Mouse (Mus musculus): Measurements from ENCODE around the gene Fkbp11. TPM values are rescaled to one million over a fixed set of nuclear protein-coding genes. Genes with fewer than 3 reads are reported as not detected.

Fkbp11 gene
- not detected for polyA plus RNA-seq (2014; fragmentation: Illumina TruSeq; extraction: RNeasy Lipid Tissue Mini Kit (QIAGEN cat#74804); ENCODE audit: low read depth, low replicate concordance)

GRCm38 (mm10) chr15:98727443-98728321 is at the start of gene Fkbp11:
Gene Fkbp11 (minus strand): TSS chr15:98728198.

DNA sequence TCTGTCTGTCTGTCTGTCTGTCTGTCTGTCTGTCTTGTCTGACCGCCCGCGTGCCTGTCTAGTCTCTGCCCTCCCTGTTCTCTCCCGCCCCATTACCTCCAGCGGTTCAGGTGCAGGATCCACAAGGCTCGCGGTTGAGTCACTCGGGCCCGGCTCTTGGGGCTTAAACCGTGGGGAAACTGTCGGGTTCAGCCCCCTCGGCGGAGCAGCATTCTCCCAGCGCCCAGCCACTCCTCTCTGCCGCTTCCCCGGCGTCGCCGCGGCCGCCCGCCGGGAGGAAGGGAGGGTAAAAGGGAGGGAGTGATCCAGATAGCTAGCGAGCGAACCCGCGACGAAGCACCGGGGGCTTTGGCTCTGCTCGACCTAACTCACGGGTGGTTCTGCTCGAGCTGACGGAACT is 49.8 kb upstream of the Fkbp11 start, which contains the start of gene Wnt10b:
Wnt10b (minus strand) TSS at position 389 of the 400 bp plus-strand sequence.

GRCm38 (mm10) chr15:98762670-98763529 is 34.9 kb upstream of the Fkbp11 start, which contains the start of gene Arf3:
Gene Arf3 (minus strand): TSS chr15:98763214.

GRCm38 (mm10) chr15:98707766-98708372 is 20.1 kb downstream of the Fkbp11 start, which contains the start of gene Ccdc65:
Gene Ccdc65 (plus strand): TSS chr15:98708207.

DNA sequence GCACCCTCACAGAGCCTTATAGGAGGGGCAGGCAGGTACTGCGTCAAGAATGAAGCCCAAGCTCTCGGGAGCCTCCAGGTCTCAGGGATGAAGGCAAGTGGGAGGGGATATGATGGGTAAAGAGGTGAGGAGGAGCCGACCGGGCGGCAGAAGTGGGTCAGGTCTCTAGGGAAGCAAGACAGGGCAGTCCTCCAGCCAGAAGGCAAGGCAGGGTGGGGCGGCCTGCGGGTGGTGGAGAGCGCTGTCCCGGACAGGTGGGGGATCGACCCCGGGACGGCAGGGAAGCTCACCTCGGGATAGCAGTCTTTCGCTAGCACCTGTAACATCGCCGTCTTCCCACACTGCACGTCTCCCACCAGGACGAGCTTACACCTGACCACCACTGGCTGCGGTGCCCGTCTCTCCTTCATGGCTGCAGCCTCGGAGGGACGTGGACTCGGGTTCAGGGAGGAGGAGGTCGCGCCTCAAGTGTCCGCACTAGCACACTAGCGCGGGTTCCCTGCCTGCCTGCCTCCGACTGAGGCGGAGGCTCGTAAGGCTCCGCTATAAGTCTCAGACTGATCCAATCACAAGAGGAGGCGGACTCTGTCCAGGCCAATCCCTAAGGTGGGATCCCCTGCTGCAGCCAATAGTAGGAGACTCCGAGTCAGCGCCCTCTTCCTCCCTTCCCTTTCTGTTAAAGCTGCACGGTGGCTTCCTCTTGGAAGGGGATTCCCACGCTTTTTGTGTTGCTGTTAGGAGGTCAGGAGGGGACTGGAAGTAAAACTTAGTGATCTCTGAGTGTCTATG is 50.9 kb downstream of the Fkbp11 start, which contains the start of gene Rnd1:
Rnd1 (minus strand) TSS at position 522 of the 789 bp plus-strand sequence.

Other genes with a start within 250 kb of the Fkbp11 start
- not detected for gene Lalba, start 245.5 kb downstream of the Fkbp11 start, polyA plus RNA-seq (2014; fragmentation: Illumina TruSeq; extraction: RNeasy Lipid Tissue Mini Kit (QIAGEN cat#74804); ENCODE audit: low read depth, low replicate concordance)
- gene Olfr279, start 235.8 kb downstream of the Fkbp11 start, polyA plus RNA-seq (2014; fragmentation: Illumina TruSeq; extraction: RNeasy Lipid Tissue Mini Kit (QIAGEN cat#74804); ENCODE audit: low read depth, low replicate concordance): not detected
- 76.7 TPM for gene Kansl2, start 193.9 kb downstream of the Fkbp11 start, polyA plus RNA-seq (2014; fragmentation: Illumina TruSeq; extraction: RNeasy Lipid Tissue Mini Kit (QIAGEN cat#74804); ENCODE audit: low read depth, low replicate concordance)
- gene Ccnt1, start 157.3 kb downstream of the Fkbp11 start, polyA plus RNA-seq (2014; fragmentation: Illumina TruSeq; extraction: RNeasy Lipid Tissue Mini Kit (QIAGEN cat#74804); ENCODE audit: low read depth, low replicate concordance): 88.9 TPM
- gene 4930415O20Rik, start 157.2 kb downstream of the Fkbp11 start, polyA plus RNA-seq (2014; fragmentation: Illumina TruSeq; extraction: RNeasy Lipid Tissue Mini Kit (QIAGEN cat#74804); ENCODE audit: low read depth, low replicate concordance): not detected
- 3.9 TPM for gene Adcy6, start 118.1 kb downstream of the Fkbp11 start, polyA plus RNA-seq (2014; fragmentation: Illumina TruSeq; extraction: RNeasy Lipid Tissue Mini Kit (QIAGEN cat#74804); ENCODE audit: low read depth, low replicate concordance)
- 0.47 TPM for gene Cacnb3, start 97.4 kb downstream of the Fkbp11 start, polyA plus RNA-seq (2014; fragmentation: Illumina TruSeq; extraction: RNeasy Lipid Tissue Mini Kit (QIAGEN cat#74804); ENCODE audit: low read depth, low replicate concordance)
- gene Ddx23, start 65.3 kb downstream of the Fkbp11 start, polyA plus RNA-seq (2014; fragmentation: Illumina TruSeq; extraction: RNeasy Lipid Tissue Mini Kit (QIAGEN cat#74804); ENCODE audit: low read depth, low replicate concordance): 4.0 TPM
- not detected for gene Rnd1, start 50.7 kb downstream of the Fkbp11 start, polyA plus RNA-seq (2014; fragmentation: Illumina TruSeq; extraction: RNeasy Lipid Tissue Mini Kit (QIAGEN cat#74804); ENCODE audit: low read depth, low replicate concordance)
- gene Ccdc65, start 20.0 kb downstream of the Fkbp11 start, polyA plus RNA-seq (2014; fragmentation: Illumina TruSeq; extraction: RNeasy Lipid Tissue Mini Kit (QIAGEN cat#74804); ENCODE audit: low read depth, low replicate concordance): not detected
- gene Arf3, start 35.0 kb upstream of the Fkbp11 start, polyA plus RNA-seq (2014; fragmentation: Illumina TruSeq; extraction: RNeasy Lipid Tissue Mini Kit (QIAGEN cat#74804); ENCODE audit: low read depth, low replicate concordance): 59.2 TPM
- gene Wnt10b, start 50.0 kb upstream of the Fkbp11 start, polyA plus RNA-seq (2014; fragmentation: Illumina TruSeq; extraction: RNeasy Lipid Tissue Mini Kit (QIAGEN cat#74804); ENCODE audit: low read depth, low replicate concordance): 0.23 TPM
- gene Wnt1, start 61.7 kb upstream of the Fkbp11 start, polyA plus RNA-seq (2014; fragmentation: Illumina TruSeq; extraction: RNeasy Lipid Tissue Mini Kit (QIAGEN cat#74804); ENCODE audit: low read depth, low replicate concordance): not detected
- not detected for gene Ddn, start 81.3 kb upstream of the Fkbp11 start, polyA plus RNA-seq (2014; fragmentation: Illumina TruSeq; extraction: RNeasy Lipid Tissue Mini Kit (QIAGEN cat#74804); ENCODE audit: low read depth, low replicate concordance)
- 69.0 TPM for gene Prkag1, start 103.3 kb upstream of the Fkbp11 start, polyA plus RNA-seq (2014; fragmentation: Illumina TruSeq; extraction: RNeasy Lipid Tissue Mini Kit (QIAGEN cat#74804); ENCODE audit: low read depth, low replicate concordance)
- 2.3 TPM for gene Kmt2d, start 143.0 kb upstream of the Fkbp11 start, polyA plus RNA-seq (2014; fragmentation: Illumina TruSeq; extraction: RNeasy Lipid Tissue Mini Kit (QIAGEN cat#74804); ENCODE audit: low read depth, low replicate concordance)
- gene Rhebl1, start 166.3 kb upstream of the Fkbp11 start, polyA plus RNA-seq (2014; fragmentation: Illumina TruSeq; extraction: RNeasy Lipid Tissue Mini Kit (QIAGEN cat#74804); ENCODE audit: low read depth, low replicate concordance): 1.5 TPM
- 0.47 TPM for gene Dhh, start 170.3 kb upstream of the Fkbp11 start, polyA plus RNA-seq (2014; fragmentation: Illumina TruSeq; extraction: RNeasy Lipid Tissue Mini Kit (QIAGEN cat#74804); ENCODE audit: low read depth, low replicate concordance)
- gene Lmbr1l, start 190.0 kb upstream of the Fkbp11 start, polyA plus RNA-seq (2014; fragmentation: Illumina TruSeq; extraction: RNeasy Lipid Tissue Mini Kit (QIAGEN cat#74804); ENCODE audit: low read depth, low replicate concordance): 1.9 TPM
- 54.1 TPM for gene Tuba1b, start 206.4 kb upstream of the Fkbp11 start, polyA plus RNA-seq (2014; fragmentation: Illumina TruSeq; extraction: RNeasy Lipid Tissue Mini Kit (QIAGEN cat#74804); ENCODE audit: low read depth, low replicate concordance)
- gene Gm49450, start 225.4 kb upstream of the Fkbp11 start, polyA plus RNA-seq (2014; fragmentation: Illumina TruSeq; extraction: RNeasy Lipid Tissue Mini Kit (QIAGEN cat#74804); ENCODE audit: low read depth, low replicate concordance): not detected
- 44.0 TPM for gene Tuba1a, start 225.5 kb upstream of the Fkbp11 start, polyA plus RNA-seq (2014; fragmentation: Illumina TruSeq; extraction: RNeasy Lipid Tissue Mini Kit (QIAGEN cat#74804); ENCODE audit: low read depth, low replicate concordance)

All from adrenal gland, adult 10 weeks (tissue).